ENCODE assay signal across 17 mouse cellular contexts in genomic region chr9:83283662-83284061, GRCm38 (mm10).
"Had no signal": no experiment of that assay in that cellular context is flagged by ENCODE, and none has a peak within 500 bp of the region (broad histone marks: within the 10 kb centered on the region; RNA-seq: fewer than 3 reads in every experiment).

No protein-coding gene starts in this region.

- DNase-seq: kidney, adult 11 months; kidney, adult 8-10 months; kidney, postnatal 10 days; kidney, postnatal 4 days; left cerebral cortex, postnatal 4 days; lung, adult 18-20 months; lung, postnatal 10 days; lung, postnatal 36 days; midbrain, embryonic 14.5 days; right cerebral cortex, postnatal 25 days; thymus, postnatal 25 days had no signal

- H3K36me3 ChIP-seq: intestine, embryonic 15.5 days; lung, embryonic 15.5 days; stomach, embryonic 15.5 days had no signal

- H3K27me3 ChIP-seq: intestine, embryonic 15.5 days; lung, embryonic 15.5 days; megakaryocyte, embryonic 14.5 days; stomach, embryonic 15.5 days had no signal

- H3K27ac ChIP-seq: intestine, embryonic 15.5 days; liver, embryonic 14.5 days; lung, embryonic 15.5 days; stomach, embryonic 15.5 days had no signal

- H3K9me3 ChIP-seq: intestine, embryonic 15.5 days; lung, embryonic 15.5 days; megakaryocyte, embryonic 14.5 days; stomach, embryonic 15.5 days had no signal

- H3K4me1 ChIP-seq: intestine, embryonic 15.5 days; lung, embryonic 15.5 days; megakaryocyte, embryonic 14.5 days; stomach, embryonic 15.5 days had no signal

- H3K4me3 ChIP-seq: intestine, embryonic 15.5 days; lung, embryonic 15.5 days; megakaryocyte, embryonic 14.5 days; stomach, embryonic 15.5 days had no signal

- H3K4me2 ChIP-seq: intestine, embryonic 15.5 days; lung, embryonic 15.5 days; midbrain, embryonic 11.5 days; stomach, embryonic 15.5 days had no signal

- H3K9ac ChIP-seq: intestine, embryonic 15.5 days; liver, embryonic 14.5 days; lung, embryonic 15.5 days; stomach, embryonic 15.5 days had no signal
